Mouse (Mus musculus): ENCODE results near the gene Veph1. TPM values are rescaled to one million over a fixed set of nuclear protein-coding genes. Genes with fewer than 3 reads are reported as not detected.

Veph1 gene
- polyA plus RNA-seq, 1 experiment, result not detected

DNA sequence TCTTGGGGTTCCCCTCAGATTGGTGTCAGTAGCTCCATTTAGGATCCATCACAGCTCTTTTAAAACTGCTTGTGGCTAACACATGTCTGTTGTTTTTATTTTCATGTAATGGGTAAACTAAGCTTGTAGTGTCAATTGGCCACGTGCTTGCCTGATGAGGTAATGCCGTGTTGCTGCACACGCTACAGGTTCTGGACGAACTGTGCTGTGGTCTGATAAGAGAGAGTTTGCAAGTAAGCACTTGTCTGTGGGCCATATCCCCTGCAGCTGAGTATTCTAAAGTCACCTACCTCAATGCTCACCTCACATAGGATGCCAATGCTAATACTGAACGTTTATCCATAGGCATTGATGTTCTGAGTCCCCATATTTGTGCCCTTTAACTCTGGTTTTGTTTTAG, 131.6 kb downstream of the Veph1 start:
- no peak overlapping the region for H3K4me3 ChIP-seq (ENCODE audit: control insufficient read depth, insufficient read depth, low read length)
- H3K36me3 ChIP-seq (ENCODE audit: control insufficient read depth, insufficient read depth, low read length), result no peaks in the 10 kb centered on the region
- 88% methylated on average over 5 of the region's 5 CpGs for WGBS
- TF ChIP-seq CTCF (IDR thresholded peaks at IDR 0.05; ENCODE audit: borderline replicate concordance, control insufficient read depth, extremely low read depth, insufficient read depth, low read length, poor library complexity), result no peak
- TF ChIP-seq POLR2A (IDR thresholded peaks at IDR 0.05; ENCODE audit: control insufficient read depth, extremely low read depth, insufficient read depth, low read length, poor library complexity), result no peak
- H3K27me3 ChIP-seq (ENCODE audit: control insufficient read depth, insufficient read depth, low read length), result no peaks in the 10 kb centered on the region
- H3K4me1 ChIP-seq (replicated peaks; ENCODE audit: control insufficient read depth, insufficient read depth, low read length), result no peaks in the 10 kb centered on the region
- no peak for DNase-seq
- H3K27ac ChIP-seq (ENCODE audit: control insufficient read depth, insufficient read depth, low read length), result no peak overlapping the region

DNA sequence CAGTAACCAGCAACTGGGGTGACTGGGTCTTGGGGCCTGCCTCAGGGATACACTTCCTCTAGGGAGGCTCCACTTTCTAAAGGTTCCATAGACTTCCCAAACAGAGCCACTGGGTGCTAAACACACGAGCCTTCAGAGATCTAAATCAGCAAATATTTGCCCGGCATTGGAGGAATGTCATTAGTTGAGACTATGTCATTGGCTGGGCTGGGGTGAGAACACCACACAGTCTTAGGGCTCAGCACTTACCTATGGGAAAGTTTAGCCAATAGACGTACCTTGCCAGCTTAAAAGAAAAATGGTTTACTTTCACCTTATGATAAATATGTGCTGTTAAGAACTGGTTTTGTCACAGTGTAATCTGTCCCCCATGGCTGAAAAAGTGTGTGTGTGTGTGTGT, 132.1 kb downstream of the Veph1 start:
- H3K27ac ChIP-seq (ENCODE audit: control insufficient read depth, insufficient read depth, low read length), result no peak overlapping the region
- no peak for DNase-seq
- H3K36me3 ChIP-seq (ENCODE audit: control insufficient read depth, insufficient read depth, low read length), result no peaks in the 10 kb centered on the region
- 74% methylated on average over 3 of the region's 3 CpGs for WGBS
- no peaks in the 10 kb centered on the region for H3K4me1 ChIP-seq (replicated peaks; ENCODE audit: control insufficient read depth, insufficient read depth, low read length)
- H3K27me3 ChIP-seq (ENCODE audit: control insufficient read depth, insufficient read depth, low read length), result no peaks in the 10 kb centered on the region
- TF ChIP-seq CTCF (IDR thresholded peaks at IDR 0.05; ENCODE audit: borderline replicate concordance, control insufficient read depth, extremely low read depth, insufficient read depth, low read length, poor library complexity) (no peak), POLR2A (IDR thresholded peaks at IDR 0.05; ENCODE audit: control insufficient read depth, extremely low read depth, insufficient read depth, low read length, poor library complexity) (no peak)
- no peak overlapping the region for H3K4me3 ChIP-seq (ENCODE audit: control insufficient read depth, insufficient read depth, low read length)

DNA sequence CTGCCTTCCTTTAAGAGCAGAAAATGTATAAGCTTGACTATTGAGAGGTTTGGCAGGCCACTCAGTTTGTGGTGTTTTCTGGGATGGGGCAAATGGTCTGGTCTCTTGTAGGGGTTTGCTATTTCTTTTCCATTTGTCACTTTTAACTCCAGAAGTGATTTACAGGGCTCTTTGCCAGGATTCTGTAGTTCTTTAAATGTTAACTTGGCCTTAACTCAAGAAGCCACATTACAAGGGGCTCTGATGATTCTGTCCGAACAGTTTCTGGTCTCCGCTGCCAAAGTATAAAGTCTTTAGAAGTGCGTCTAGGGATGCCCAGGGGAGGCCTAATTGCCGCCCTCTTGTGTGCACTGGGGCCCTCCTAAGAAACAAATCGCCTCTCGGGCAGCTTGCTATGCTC, 134.0 kb downstream of the Veph1 start:
- H3K27me3 ChIP-seq (ENCODE audit: control insufficient read depth, insufficient read depth, low read length), result no peaks in the 10 kb centered on the region
- 91% methylated on average over 6 of the region's 6 CpGs for WGBS
- no peaks in the 10 kb centered on the region for H3K4me1 ChIP-seq (replicated peaks; ENCODE audit: control insufficient read depth, insufficient read depth, low read length)
- no peak overlapping the region for H3K4me3 ChIP-seq (ENCODE audit: control insufficient read depth, insufficient read depth, low read length)
- no peak for DNase-seq
- TF ChIP-seq POLR2A (IDR thresholded peaks at IDR 0.05; ENCODE audit: control insufficient read depth, extremely low read depth, insufficient read depth, low read length, poor library complexity) (no peak), CTCF (IDR thresholded peaks at IDR 0.05; ENCODE audit: borderline replicate concordance, control insufficient read depth, extremely low read depth, insufficient read depth, low read length, poor library complexity) (no peak)
- H3K27ac ChIP-seq (ENCODE audit: control insufficient read depth, insufficient read depth, low read length), result no peak overlapping the region
- H3K36me3 ChIP-seq (ENCODE audit: control insufficient read depth, insufficient read depth, low read length), result no peaks in the 10 kb centered on the region

DNA sequence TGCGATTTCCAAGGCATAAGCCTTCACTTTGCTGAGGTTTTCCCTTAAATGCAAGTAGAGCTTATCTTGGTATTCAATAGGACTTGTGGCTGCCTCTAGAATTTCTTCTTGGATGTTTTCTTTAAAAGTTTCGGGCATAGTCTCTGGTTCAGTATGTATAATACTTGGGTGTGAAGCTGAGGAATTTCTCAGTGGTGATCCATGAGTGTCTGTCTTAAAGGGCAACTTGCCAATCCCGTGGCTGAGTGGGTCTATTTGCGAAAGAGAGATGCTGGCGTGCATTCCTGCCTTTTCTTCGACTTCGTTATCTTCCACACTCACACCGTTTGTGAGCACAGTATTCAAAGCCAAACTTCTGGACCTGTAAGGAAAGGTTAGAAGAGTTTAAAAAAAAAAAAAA, 138.7 kb downstream of the Veph1 start:
- 88% methylated on average over 8 of the region's 8 CpGs for WGBS
- no peak overlapping the region for H3K4me3 ChIP-seq (ENCODE audit: control insufficient read depth, insufficient read depth, low read length)

DNA sequence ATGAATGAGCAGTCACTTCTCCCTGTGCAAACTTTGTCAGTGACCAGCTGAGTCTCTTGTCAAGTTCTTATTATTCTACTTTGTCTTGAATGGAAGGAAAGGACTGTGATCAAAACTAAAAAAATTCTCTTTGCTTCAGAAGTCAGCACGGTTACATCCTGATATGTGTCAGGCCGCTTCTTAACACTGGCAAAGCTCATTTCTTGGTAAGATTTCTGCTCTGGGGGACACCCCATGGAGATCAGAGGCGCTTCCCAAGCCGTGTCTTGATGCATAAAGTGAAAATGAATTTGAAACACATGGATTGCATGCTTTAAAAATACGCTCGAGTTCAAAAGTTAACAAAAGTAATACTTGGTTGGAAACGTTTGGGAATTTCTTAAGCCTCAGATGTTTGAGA, 159.0 kb downstream of the Veph1 start:
- H3K4me1 ChIP-seq (replicated peaks; ENCODE audit: control insufficient read depth, insufficient read depth, low read length), result no peaks in the 10 kb centered on the region
- no peak overlapping the region for H3K27ac ChIP-seq (ENCODE audit: control insufficient read depth, insufficient read depth, low read length)
- no peak overlapping the region for H3K4me3 ChIP-seq (ENCODE audit: control insufficient read depth, insufficient read depth, low read length)
- no peaks in the 10 kb centered on the region for H3K36me3 ChIP-seq (ENCODE audit: control insufficient read depth, insufficient read depth, low read length)
- no peaks in the 10 kb centered on the region for H3K27me3 ChIP-seq (ENCODE audit: control insufficient read depth, insufficient read depth, low read length)
- DNase-seq, result no peak
- 86% methylated on average over 7 of the region's 7 CpGs for WGBS
- TF ChIP-seq CTCF (IDR thresholded peaks at IDR 0.05; ENCODE audit: borderline replicate concordance, control insufficient read depth, extremely low read depth, insufficient read depth, low read length, poor library complexity), result no peak
- no peak for TF ChIP-seq POLR2A (IDR thresholded peaks at IDR 0.05; ENCODE audit: control insufficient read depth, extremely low read depth, insufficient read depth, low read length, poor library complexity)

More for the DNA sequence above, 138.7 kb downstream of the Veph1 start:
- H3K27me3 ChIP-seq (ENCODE audit: control insufficient read depth, insufficient read depth, low read length), result no peaks in the 10 kb centered on the region
- no peaks in the 10 kb centered on the region for H3K4me1 ChIP-seq (replicated peaks; ENCODE audit: control insufficient read depth, insufficient read depth, low read length)
- no peaks in the 10 kb centered on the region for H3K36me3 ChIP-seq (ENCODE audit: control insufficient read depth, insufficient read depth, low read length)
- DNase-seq, result no peak
- H3K27ac ChIP-seq (ENCODE audit: control insufficient read depth, insufficient read depth, low read length), result no peak overlapping the region
- TF ChIP-seq POLR2A (IDR thresholded peaks at IDR 0.05; ENCODE audit: control insufficient read depth, extremely low read depth, insufficient read depth, low read length, poor library complexity) (no peak), CTCF (IDR thresholded peaks at IDR 0.05; ENCODE audit: borderline replicate concordance, control insufficient read depth, extremely low read depth, insufficient read depth, low read length, poor library complexity) (no peak)

DNA sequence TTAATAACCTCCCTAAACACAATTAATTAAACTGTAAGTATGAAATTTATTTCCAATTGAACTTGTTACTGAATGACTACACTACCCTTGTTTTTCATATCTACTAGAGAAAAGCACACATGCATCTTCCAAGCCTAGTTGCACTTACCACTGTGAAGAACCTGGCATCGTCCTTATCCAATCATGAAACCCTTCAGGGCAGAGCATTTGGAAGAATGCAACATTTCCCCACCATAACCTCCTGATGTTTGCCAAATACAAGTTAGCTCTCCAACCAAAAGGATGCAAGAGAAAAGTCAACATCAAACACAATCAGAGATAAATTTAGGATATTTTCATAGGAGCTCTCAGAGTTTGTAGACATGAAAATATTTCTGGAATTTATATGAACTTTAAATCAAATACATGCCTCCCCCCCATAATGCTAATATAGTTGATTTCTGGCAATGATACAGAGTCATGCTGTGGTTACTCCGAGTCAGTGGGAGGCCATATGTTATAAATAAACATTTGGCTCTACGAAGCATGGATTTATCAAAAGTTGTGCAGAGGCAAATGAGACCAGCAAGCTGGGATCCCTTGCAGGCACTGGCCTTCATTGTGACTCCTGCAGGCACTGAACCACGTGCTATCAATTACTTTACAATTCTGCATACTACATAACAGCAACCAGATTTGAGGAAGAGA, 165.2 kb downstream of the Veph1 start:
- WGBS, result 82% methylated on average over 4 of the region's 4 CpGs
- H3K4me1 ChIP-seq (replicated peaks; ENCODE audit: control insufficient read depth, insufficient read depth, low read length), result no peaks in the 10 kb centered on the region
- H3K4me3 ChIP-seq (ENCODE audit: control insufficient read depth, insufficient read depth, low read length), result no peak overlapping the region
- H3K27me3 ChIP-seq (ENCODE audit: control insufficient read depth, insufficient read depth, low read length), result no peaks in the 10 kb centered on the region
- no peak for DNase-seq
- H3K36me3 ChIP-seq (ENCODE audit: control insufficient read depth, insufficient read depth, low read length), result no peaks in the 10 kb centered on the region
- no peak for TF ChIP-seq POLR2A (IDR thresholded peaks at IDR 0.05; ENCODE audit: control insufficient read depth, extremely low read depth, insufficient read depth, low read length, poor library complexity)
- no peak for TF ChIP-seq CTCF (IDR thresholded peaks at IDR 0.05; ENCODE audit: borderline replicate concordance, control insufficient read depth, extremely low read depth, insufficient read depth, low read length, poor library complexity)
- no peak overlapping the region for H3K27ac ChIP-seq (ENCODE audit: control insufficient read depth, insufficient read depth, low read length)

DNA sequence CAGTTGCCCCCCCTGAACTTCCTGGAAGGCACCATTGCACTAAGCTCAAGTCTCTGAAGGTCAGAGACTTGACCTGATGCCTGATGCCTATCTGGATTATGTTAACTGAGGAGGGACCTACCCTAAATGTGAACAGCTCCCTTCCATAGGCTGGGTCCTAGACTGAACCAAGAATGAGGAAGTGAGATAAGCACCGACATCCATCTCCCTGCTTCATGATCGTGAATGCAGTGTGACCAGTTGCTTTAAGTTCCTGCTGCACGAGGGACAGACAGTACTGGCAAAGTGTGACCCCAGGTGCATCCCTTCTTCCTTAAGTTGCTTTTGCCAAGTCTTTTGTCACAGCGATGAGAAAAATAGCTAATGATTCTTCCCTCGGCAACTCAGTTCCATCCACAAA, 166.9 kb downstream of the Veph1 start:
- no peak for TF ChIP-seq CTCF (IDR thresholded peaks at IDR 0.05; ENCODE audit: borderline replicate concordance, control insufficient read depth, extremely low read depth, insufficient read depth, low read length, poor library complexity)
- TF ChIP-seq POLR2A (IDR thresholded peaks at IDR 0.05; ENCODE audit: control insufficient read depth, extremely low read depth, insufficient read depth, low read length, poor library complexity), result no peak
- no peak for DNase-seq
- WGBS, result 6% methylated on average over 5 of the region's 5 CpGs

More for the DNA sequence above, 166.9 kb downstream of the Veph1 start:
- H3K36me3 ChIP-seq (ENCODE audit: control insufficient read depth, insufficient read depth, low read length), result no peaks in the 10 kb centered on the region
- H3K4me1 ChIP-seq (replicated peaks; ENCODE audit: control insufficient read depth, insufficient read depth, low read length), result no peaks in the 10 kb centered on the region
- no peak overlapping the region for H3K27ac ChIP-seq (ENCODE audit: control insufficient read depth, insufficient read depth, low read length)
- no peaks in the 10 kb centered on the region for H3K27me3 ChIP-seq (ENCODE audit: control insufficient read depth, insufficient read depth, low read length)
- no peak overlapping the region for H3K4me3 ChIP-seq (ENCODE audit: control insufficient read depth, insufficient read depth, low read length)
